Mouse (Mus musculus) ES-E14 (cell line): ENCODE measurements around the gene Mgat3.

ENCODE experiments used
- CHD2 ChIP-seq: IDR thresholded peaks from 2 replicates; pipeline ENCODE4 v1.6.1; 2014; ENCODE audit warnings: mild to moderate bottlenecking, low read depth, low read length, inconsistent platforms
- HCFC1 ChIP-seq: IDR thresholded peaks from 2 replicates; pipeline ENCODE4 v1.6.1; 2012; ENCODE audit warnings: low read length, inconsistent platforms, borderline replicate concordance; ENCODE audit not compliant: insufficient read depth
- MAFK ChIP-seq: IDR thresholded peaks from 2 replicates; pipeline ENCODE4 v1.6.1; 2014; ENCODE audit warnings: mild to moderate bottlenecking, low read depth, low read length, inconsistent platforms; ENCODE audit not compliant: insufficient read depth
- ZC3H11A ChIP-seq: IDR thresholded peaks from 2 replicates; pipeline ENCODE4 v1.6.1; 2012; ENCODE audit warnings: low read depth, mild to moderate bottlenecking, inconsistent platforms, low read length, borderline replicate concordance
- ZNF384 ChIP-seq: IDR thresholded peaks from 2 replicates; pipeline ENCODE4 v1.6.1; 2012; ENCODE audit warnings: low read depth, low read length, inconsistent platforms

DNA sequence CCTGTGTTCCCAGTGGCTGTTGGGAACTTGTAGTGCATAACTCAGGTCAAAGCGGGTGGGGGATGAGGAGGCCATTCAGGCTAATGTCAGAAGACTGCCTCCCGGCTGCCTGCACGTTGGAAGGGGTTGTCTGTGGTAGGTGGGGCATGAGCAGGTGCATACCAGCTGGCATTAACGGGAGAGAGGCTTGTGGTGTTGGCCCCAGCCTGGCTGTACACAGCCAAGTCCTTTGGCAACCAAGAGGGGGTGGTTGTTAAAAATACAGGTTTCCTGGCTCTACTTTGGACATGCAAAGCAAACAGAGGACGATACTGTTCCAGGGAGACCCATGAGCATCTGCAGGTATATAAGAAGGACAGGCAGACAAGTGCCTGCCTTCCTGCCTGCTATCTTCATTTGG, 8.1 kb upstream of the Mgat3 start:
- TF ChIP-seq CHD2 (no peak), MAFK (no peak), HCFC1 (no peak), ZNF384 (no peak), ZC3H11A (no peak)
